Comparison of ENCODE assay signal across 9 mouse cellular contexts in the genomic region with DNA sequence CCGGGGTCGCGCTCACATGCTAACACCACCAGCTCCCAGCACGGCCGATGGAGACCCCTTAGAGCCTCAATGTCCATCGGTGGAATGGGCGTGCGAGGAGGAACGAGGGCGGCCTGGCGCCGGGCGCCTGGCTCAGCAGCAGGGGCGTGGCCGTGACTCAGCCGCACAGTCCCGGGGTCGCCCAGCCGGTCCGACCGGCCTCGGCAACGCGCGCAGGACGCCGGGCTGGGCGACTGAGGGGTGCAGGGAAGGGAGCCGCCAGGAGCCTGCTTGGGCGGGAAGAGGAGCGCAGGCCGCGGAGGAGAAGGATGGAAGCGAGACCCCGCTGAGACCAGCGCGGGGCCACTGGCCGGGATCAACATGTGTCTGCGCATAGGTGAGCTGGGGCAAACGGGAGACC. TPM values are rescaled to one million over a fixed set of nuclear protein-coding genes. Genes with fewer than 3 reads are reported as not detected.
DNase-seq lines count a peak whose midpoint lies in the region; ATAC-seq and TF ChIP-seq lines count a peak whose summit lies in the region.
"Had no signal": no experiment of that assay in that cellular context is flagged by ENCODE, and none has a peak within 500 bp of the region (broad histone marks: within the 10 kb centered on the region; RNA-seq: fewer than 3 reads in every experiment).

Gene Tmem54, plus strand, starts transcription at position 193 of the 400 bp plus-strand sequence.

- DNase-seq in embryonic facial prominence, embryonic 10.5 days (ENCODE audit: low spot score): peak; percentile 70
- DNase-seq in kidney, postnatal 10 days: peak; percentile 55
- DNase-seq in lung, postnatal 36 days: peak; percentile 60
- DNase-seq in adrenal gland, adult 2 months: no peak
- DNase-seq in left cerebral cortex, postnatal 10 days (ENCODE audit: extremely low spot score in 1 of 2, low spot score in 2 of 2): no peak
- no peak for DNase-seq in B cell, adult 2 months

- TF ChIP-seq EP300 in ES-Bruce4 (IDR thresholded peaks at IDR 0.05; ENCODE audit: insufficient read depth, low read depth, low read length): 0 out of 2 replicates have a peak, but pooled peaks have one; percentile 38

- peak within 1 kb of the TSS; percentile 55 for H3K4me3 ChIP-seq in ES-Bruce4 (ENCODE audit: low read depth, low read length)
- peak within 1 kb of the TSS; percentile 55 for H3K4me3 ChIP-seq in embryonic facial prominence, embryonic 10.5 days

- H3K9ac ChIP-seq in ES-Bruce4 (ENCODE audit: low read depth, poor library complexity, severe bottlenecking): peak within 1 kb of the TSS; percentile 29

- no peaks in the 10 kb centered on the region for H3K9me3 ChIP-seq in ES-Bruce4 (replicated peaks; ENCODE audit: control insufficient read depth, insufficient read depth, low read length, poor library complexity, severe bottlenecking)
- no peaks in the 10 kb centered on the region for H3K9me3 ChIP-seq in embryonic facial prominence, embryonic 10.5 days

- TF ChIP-seq POLR2A in ES-Bruce4 (IDR thresholded peaks at IDR 0.05; ENCODE audit: insufficient read depth, low read length): no peak

- H3K4me1 ChIP-seq in ES-Bruce4 (ENCODE audit: control insufficient read depth, insufficient read depth, low read length): peaks cover 2% of the 10 kb centered on the region
- H3K4me1 ChIP-seq in embryonic facial prominence, embryonic 10.5 days: peaks cover 32% of the 10 kb centered on the region

- no peak for TF ChIP-seq CTCF in ES-Bruce4 (IDR thresholded peaks at IDR 0.05; ENCODE audit: low read depth, low read length)

- WGBS in embryonic facial prominence, embryonic 10.5 days: 1% methylated on average over 40 of the region's 40 CpGs

- intact Hi-C loops in left cerebral cortex, postnatal 10 days (cut with DNase I): no loop called here

- ATAC-seq in cerebellum, adult (ENCODE audit: insufficient number of reproducible peaks, low FRiP score, low TSS enrichment): no peak

- no peaks in the 10 kb centered on the region for H3K36me3 ChIP-seq in ES-Bruce4 (ENCODE audit: control insufficient read depth, insufficient read depth, low read length, poor library complexity, severe bottlenecking)
- H3K36me3 ChIP-seq in embryonic facial prominence, embryonic 10.5 days (replicated peaks): no peaks in the 10 kb centered on the region

- no peaks in the 10 kb centered on the region for H3K27me3 ChIP-seq in ES-Bruce4 (ENCODE audit: control insufficient read depth, insufficient read depth, low read length, poor library complexity, severe bottlenecking)
- H3K27me3 ChIP-seq in embryonic facial prominence, embryonic 10.5 days (replicated peaks; ENCODE audit: low read depth, poor library complexity, severe bottlenecking): peaks cover 61% of the 10 kb centered on the region

- H3K27ac ChIP-seq in ES-Bruce4 (ENCODE audit: insufficient read depth, low read length): no peak within 1 kb of the TSS
- peak within 1 kb of the TSS; percentile 71 for H3K27ac ChIP-seq in embryonic facial prominence, embryonic 10.5 days (replicated peaks)

RNA-seq across cellular contexts. Expression of gene Tmem54, which starts in this region (rescaled TPM):
- 6.9 and 8.9 TPM in 2 replicates for polyA plus RNA-seq in ES-Bruce4 (2011; ENCODE audit: insufficient read depth, insufficient read length, low read depth, missing spikeins)
- 10.6 and 11.8 TPM in 2 replicates for polyA plus RNA-seq in embryonic facial prominence, embryonic 10.5 days (2016; fragmentation: Nextera tagmentation; extraction: Ambion mirVana)
- not detected for total RNA-seq in adrenal gland, adult 2 months (2021)
- polyA plus RNA-seq in adrenal gland, adult 2 months (2012; rRNA removed): not detected in 2 replicates
- not detected for total RNA-seq in left cerebral cortex, postnatal 10 days (2021)
- total RNA-seq: adrenal gland, postnatal 36 days had no signal

Comparison
In these comparisons a context has a peak if more than half of its experiments do, and no peak if none do; other contexts are left out.
1. DNase-seq: peak in embryonic facial prominence, embryonic 10.5 days (single experiment), kidney, postnatal 10 days (single experiment) and lung, postnatal 36 days (single experiment); none in adrenal gland, adult 2 months (single experiment), left cerebral cortex, postnatal 10 days (0 of 2) and B cell, adult 2 months (0 of 2).